Mouse (Mus musculus): ENCODE measurements around the gene Celf1. TPM values are rescaled to one million over a fixed set of nuclear protein-coding genes. Genes with fewer than 3 reads are reported as not detected.
"Not testable (repeated sequence)": the region's sequence is repeated elsewhere in the genome, so short reads cannot be mapped to it uniquely, and the experiment has no call there.

Celf1 gene
- polyA plus RNA-seq, 1 experiment from 2014 or later: 148 TPM

- DNase-seq (ENCODE audit: low spot score): no peak
Measured at GRCm38 (mm10) chr2:91035385-91035784, 95.2 kb downstream of the Celf1 start, which contains the start of gene Rapsn. Rapsn (plus strand) TSS chr2:91035620.

GRCm38 (mm10) chr2:91041786-91042185 is 101.6 kb downstream of the Celf1 start:
- H3K27ac ChIP-seq (replicated peaks): no peak overlapping the region
- 71% methylated on average over 8 of the region's 8 CpGs for WGBS
- no peaks in the 10 kb centered on the region for H3K27me3 ChIP-seq (ENCODE audit: low read depth, poor library complexity, severe bottlenecking)

More at GRCm38 (mm10) chr2:91035385-91035784, 95.2 kb downstream of the Celf1 start, which contains the start of gene Rapsn:
- Histone ChIP-seq H3K36me3 (no peaks in the 10 kb centered on the region), H3K9me3 (replicated peaks) (no peaks in the 10 kb centered on the region), H3K27me3 (ENCODE audit: low read depth, poor library complexity, severe bottlenecking) (no peaks in the 10 kb centered on the region), H3K27ac (replicated peaks) (peak within 1 kb of the TSS; percentile 23), H3K4me1 (peaks cover 14% of the 10 kb centered on the region), H3K4me3 (no peak within 1 kb of the TSS)
- 77% methylated on average over 9 of the region's 9 CpGs for WGBS

GRCm38 (mm10) chr2:91042651-91043398 is 102.6 kb downstream of the Celf1 start:
- peaks cover 19% of the 10 kb centered on the region for H3K4me1 ChIP-seq
- no peaks in the 10 kb centered on the region for H3K36me3 ChIP-seq
- no peaks in the 10 kb centered on the region for H3K9me3 ChIP-seq (replicated peaks)
- peak overlapping the region; percentile 46; the same call in 1 of the 2 replicates for H3K27ac ChIP-seq (replicated peaks)
- 76% methylated on average over 21 of the region's 21 CpGs for WGBS
- no peaks in the 10 kb centered on the region for H3K27me3 ChIP-seq (ENCODE audit: low read depth, poor library complexity, severe bottlenecking)
- H3K4me3 ChIP-seq: no peak overlapping the region
- no peak for DNase-seq (ENCODE audit: low spot score)

More at GRCm38 (mm10) chr2:91041786-91042185, 101.6 kb downstream of the Celf1 start:
- Histone ChIP-seq H3K4me3 (no peak overlapping the region), H3K36me3 (no peaks in the 10 kb centered on the region), H3K9me3 (replicated peaks) (no peaks in the 10 kb centered on the region), H3K4me1 (peaks cover 19% of the 10 kb centered on the region)
- no peak for DNase-seq (ENCODE audit: low spot score)

GRCm38 (mm10) chr2:91044727-91045126 is 104.5 kb downstream of the Celf1 start:
- Histone ChIP-seq H3K36me3 (no peaks in the 10 kb centered on the region), H3K27me3 (ENCODE audit: low read depth, poor library complexity, severe bottlenecking) (no peaks in the 10 kb centered on the region), H3K27ac (replicated peaks) (peak overlapping the region; percentile 61; the same call in 1 of the 2 replicates), H3K4me1 (peaks cover 26% of the 10 kb centered on the region), H3K9me3 (replicated peaks) (no peaks in the 10 kb centered on the region), H3K4me3 (no peak overlapping the region)
- 79% methylated on average over 13 of the region's 13 CpGs for WGBS
- DNase-seq (ENCODE audit: low spot score): no peak

GRCm38 (mm10) chr2:91045805-91046204 is 105.6 kb downstream of the Celf1 start:
- H3K4me3 ChIP-seq; H3K9me3 ChIP-seq (replicated peaks); H3K36me3 ChIP-seq; H3K27me3 ChIP-seq (ENCODE audit: low read depth, poor library complexity, severe bottlenecking); DNase-seq (ENCODE audit: low spot score): not testable (repeated sequence)
- 100% methylated on average over 1 of the region's 1 CpGs for WGBS
- Histone ChIP-seq H3K4me1 (peaks cover 34% of the 10 kb centered on the region), H3K27ac (replicated peaks) (peak overlapping the region; percentile 61; the same call in 1 of the 2 replicates)

GRCm38 (mm10) chr2:91047359-91047758 is 107.2 kb downstream of the Celf1 start:
- H3K36me3 ChIP-seq: peaks cover 7% of the 10 kb centered on the region; the same call in 1 of the 2 replicates
- no peaks in the 10 kb centered on the region for H3K9me3 ChIP-seq (replicated peaks)
- no peak overlapping the region for H3K27ac ChIP-seq (replicated peaks)
- H3K4me3 ChIP-seq: no peak overlapping the region
- DNase-seq (ENCODE audit: low spot score): no peak
- WGBS: 88% methylated on average over 9 of the region's 9 CpGs
- H3K27me3 ChIP-seq (ENCODE audit: low read depth, poor library complexity, severe bottlenecking): no peaks in the 10 kb centered on the region
- peaks cover 31% of the 10 kb centered on the region for H3K4me1 ChIP-seq

GRCm38 (mm10) chr2:91051917-91052316 is 111.7 kb downstream of the Celf1 start:
- no peak for DNase-seq (ENCODE audit: low spot score)
- Histone ChIP-seq H3K9me3 (replicated peaks) (no peaks in the 10 kb centered on the region), H3K27ac (replicated peaks) (no peak overlapping the region), H3K27me3 (ENCODE audit: low read depth, poor library complexity, severe bottlenecking) (no peaks in the 10 kb centered on the region), H3K36me3 (peaks cover 28% of the 10 kb centered on the region), H3K4me1 (peaks cover 40% of the 10 kb centered on the region), H3K4me3 (no peak overlapping the region)
- WGBS: 80% methylated on average over 3 of the region's 3 CpGs

- Histone ChIP-seq H3K27ac (replicated peaks) (peak overlapping the region; percentile 93; the same call in 1 of the 2 replicates), H3K4me3 (peak overlapping the region; percentile 93)
- no peak for DNase-seq (ENCODE audit: low spot score)
Measured at GRCm38 (mm10) chr2:91052752-91053151, 112.6 kb downstream of the Celf1 start.

GRCm38 (mm10) chr2:91053181-91053933 is 113.2 kb downstream of the Celf1 start:
- Histone ChIP-seq H3K9me3 (replicated peaks) (no peaks in the 10 kb centered on the region), H3K27me3 (ENCODE audit: low read depth, poor library complexity, severe bottlenecking) (no peaks in the 10 kb centered on the region), H3K4me3 (peak overlapping the region; percentile 93), H3K4me1 (peaks cover 40% of the 10 kb centered on the region), H3K36me3 (peaks cover 42% of the 10 kb centered on the region), H3K27ac (replicated peaks) (peak overlapping the region; percentile 93)
- WGBS: 0% methylated on average over 6 of the region's 6 CpGs
- DNase-seq (ENCODE audit: low spot score): no peak

More at GRCm38 (mm10) chr2:91052752-91053151, 112.6 kb downstream of the Celf1 start:
- Histone ChIP-seq H3K4me1 (peaks cover 40% of the 10 kb centered on the region), H3K9me3 (replicated peaks) (no peaks in the 10 kb centered on the region), H3K36me3 (peaks cover 36% of the 10 kb centered on the region), H3K27me3 (ENCODE audit: low read depth, poor library complexity, severe bottlenecking) (no peaks in the 10 kb centered on the region)
- WGBS: 76% methylated on average over 2 of the region's 2 CpGs

- peak within 1 kb of the TSS; percentile 93 for H3K27ac ChIP-seq (replicated peaks)
- peak within 1 kb of the TSS; percentile 93 for H3K4me3 ChIP-seq
- WGBS: under 1% methylated on average over 40 of the region's 40 CpGs
- no peaks in the 10 kb centered on the region for H3K27me3 ChIP-seq (ENCODE audit: low read depth, poor library complexity, severe bottlenecking)
- H3K9me3 ChIP-seq (replicated peaks): no peaks in the 10 kb centered on the region
- peak; percentile 96 for DNase-seq (ENCODE audit: low spot score)
- peaks cover 40% of the 10 kb centered on the region for H3K4me1 ChIP-seq
- H3K36me3 ChIP-seq: peaks cover 48% of the 10 kb centered on the region
Measured at GRCm38 (mm10) chr2:91053934-91054382, 113.8 kb downstream of the Celf1 start, which contains the start of gene Psmc3. Psmc3 (plus strand) TSS chr2:91054009.

GRCm38 (mm10) chr2:91058435-91058834 is 118.3 kb downstream of the Celf1 start:
- peaks cover 13% of the 10 kb centered on the region for H3K4me1 ChIP-seq
- H3K27me3 ChIP-seq (ENCODE audit: low read depth, poor library complexity, severe bottlenecking): no peaks in the 10 kb centered on the region
- WGBS: 89% methylated on average over 5 of the region's 5 CpGs
- no peak overlapping the region for H3K4me3 ChIP-seq
- no peak for DNase-seq (ENCODE audit: low spot score)
- H3K9me3 ChIP-seq (replicated peaks): no peaks in the 10 kb centered on the region
- H3K36me3 ChIP-seq: peaks cover 86% of the 10 kb centered on the region
- no peak overlapping the region for H3K27ac ChIP-seq (replicated peaks)

GRCm38 (mm10) chr2:91059376-91059775 is 119.2 kb downstream of the Celf1 start:
- Histone ChIP-seq H3K27me3 (ENCODE audit: low read depth, poor library complexity, severe bottlenecking) (no peaks in the 10 kb centered on the region), H3K36me3 (peaks cover 95% of the 10 kb centered on the region), H3K4me3 (no peak overlapping the region), H3K27ac (replicated peaks) (no peak overlapping the region), H3K9me3 (replicated peaks) (no peaks in the 10 kb centered on the region), H3K4me1 (peaks cover 13% of the 10 kb centered on the region)
- 93% methylated on average over 2 of the region's 2 CpGs for WGBS
- no peak for DNase-seq (ENCODE audit: low spot score)

Measured in midbrain, embryonic 10.5 days (tissue).